Mouse (Mus musculus): ENCODE results near the gene Impdh1.
"Not testable (repeated sequence)": the region's sequence is repeated elsewhere in the genome, so short reads cannot be mapped to it uniquely, and the experiment has no call there.

Impdh1 gene

GRCm38 (mm10) chr6:29179843-29180242 is 36.3 kb downstream of the Impdh1 start:
- DNase-seq (ENCODE audit: low read depth, low spot score), result no peak

- no peak for DNase-seq (ENCODE audit: low read depth, low spot score)
Observed at GRCm38 (mm10) chr6:29178888-29179658, 37.1 kb downstream of the Impdh1 start, which contains the start of gene Prrt4. Prrt4 (minus strand) TSS chr6:29179584.

- DNase-seq (ENCODE audit: low read depth, low spot score), result no peak
Observed at GRCm38 (mm10) chr6:29177901-29178879, 38.0 kb downstream of the Impdh1 start.

GRCm38 (mm10) chr6:29175113-29175512 is 41.1 kb downstream of the Impdh1 start:
- DNase-seq (ENCODE audit: low read depth, low spot score), result no peak

GRCm38 (mm10) chr6:29174368-29174767 is 41.8 kb downstream of the Impdh1 start:
- no peak for DNase-seq (ENCODE audit: low read depth, low spot score)

- no peak for DNase-seq (ENCODE audit: low read depth, low spot score)
Observed at GRCm38 (mm10) chr6:29170952-29171388, 45.2 kb downstream of the Impdh1 start.

GRCm38 (mm10) chr6:29170063-29170921 is 45.9 kb downstream of the Impdh1 start:
- peak; percentile 58 for DNase-seq (ENCODE audit: low read depth, low spot score)

DNA sequence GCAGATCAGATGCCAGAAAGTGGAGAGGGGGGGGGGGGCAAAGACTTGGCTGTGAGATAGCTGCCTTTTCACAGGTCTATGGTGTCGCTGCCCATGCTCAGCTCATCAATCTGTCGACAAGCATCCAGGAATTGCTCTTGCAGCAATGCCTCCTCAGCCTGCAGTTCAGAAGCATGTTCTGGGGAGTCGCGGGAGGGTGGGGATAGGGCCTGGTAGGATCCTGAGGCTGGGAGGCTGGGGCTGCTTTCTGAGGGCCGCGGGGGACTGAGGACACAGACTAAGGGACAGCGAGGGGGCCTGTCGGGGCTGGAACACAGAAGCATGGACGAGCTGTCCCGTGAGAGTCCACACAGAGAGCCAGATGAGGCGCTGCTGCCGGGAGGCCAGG is 46.5 kb downstream of the Impdh1 start:
- DNase-seq (ENCODE audit: low read depth, low spot score), result no peak

DNA sequence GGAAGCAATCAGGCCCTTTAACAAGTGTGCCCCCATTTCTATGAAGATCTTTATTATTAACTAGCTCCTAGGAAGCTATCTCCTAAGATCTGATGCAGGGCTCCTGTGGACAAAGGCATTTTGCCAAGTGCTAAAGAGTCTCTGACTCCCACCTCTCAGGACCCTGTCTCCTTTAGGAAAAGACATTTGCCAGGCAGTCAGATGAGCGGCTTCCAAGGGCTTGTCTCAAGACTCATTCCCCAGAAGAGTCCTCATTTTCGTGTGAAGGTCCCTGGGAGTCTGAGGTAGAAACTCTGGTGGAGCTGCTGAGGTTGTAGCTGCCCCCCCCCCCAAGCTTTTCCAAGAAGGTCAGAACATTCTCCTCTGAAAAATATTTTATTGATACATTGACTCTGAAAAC is 47.3 kb downstream of the Impdh1 start:
- DNase-seq (ENCODE audit: low read depth, low spot score), result no peak

- no peak for DNase-seq (ENCODE audit: low read depth, low spot score)
Observed at GRCm38 (mm10) chr6:29166196-29166595, 50.0 kb downstream of the Impdh1 start.

DNA sequence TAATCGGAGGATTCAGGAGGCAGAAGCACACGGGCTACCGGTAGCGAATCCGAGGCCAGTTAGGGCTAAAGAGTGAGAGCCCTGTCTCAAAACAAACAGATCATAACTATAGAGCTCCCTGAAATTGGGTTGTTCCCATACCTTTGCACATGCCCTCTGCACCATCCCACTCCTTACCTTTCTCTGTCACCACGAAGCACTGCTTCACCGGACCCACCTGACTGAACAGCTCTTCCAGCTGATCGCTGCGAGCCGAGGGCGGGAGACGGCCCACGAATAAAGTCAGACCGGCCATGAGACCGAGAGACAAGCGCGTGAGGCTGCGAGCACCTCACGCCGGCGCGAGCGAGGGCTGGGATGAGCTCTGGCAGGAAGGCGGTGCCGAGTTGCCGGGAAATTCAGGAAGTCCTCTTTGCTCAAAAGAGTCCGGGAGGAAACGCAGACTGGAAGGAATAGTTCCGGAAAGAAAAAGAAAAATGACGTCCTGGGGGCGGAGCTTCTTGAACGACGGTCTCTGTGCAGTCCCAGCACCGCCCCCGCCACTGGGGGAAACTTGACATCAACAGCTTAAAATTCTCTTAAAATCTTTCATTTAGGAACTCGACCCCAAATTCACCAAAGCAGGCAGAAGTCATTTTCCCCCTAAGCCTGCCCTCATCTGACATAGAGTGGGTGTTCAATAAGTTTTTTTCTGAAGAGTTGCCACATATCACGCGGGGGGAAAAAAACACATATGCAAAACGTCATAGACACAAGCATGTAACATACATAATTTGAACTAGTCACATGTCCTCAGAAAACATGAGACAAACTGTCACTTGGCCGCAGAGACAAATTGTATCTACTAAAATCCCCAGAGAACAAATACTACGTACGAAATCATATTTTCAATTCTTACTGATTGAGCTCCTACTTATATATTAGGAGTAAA is 51.6 kb downstream of the Impdh1 start, which contains the start of gene Rbm28:
Rbm28 (minus strand) TSS at position 693 of the 931 bp plus-strand sequence.
- DNase-seq (ENCODE audit: low read depth, low spot score), result peak; percentile 85

GRCm38 (mm10) chr6:29161291-29161690 is 54.9 kb downstream of the Impdh1 start:
- DNase-seq (ENCODE audit: low read depth, low spot score), result not testable (repeated sequence)

GRCm38 (mm10) chr6:29160786-29161185 is 55.4 kb downstream of the Impdh1 start:
- no peak for DNase-seq (ENCODE audit: low read depth, low spot score)

GRCm38 (mm10) chr6:29156326-29156725 is 59.8 kb downstream of the Impdh1 start:
- no peak for DNase-seq (ENCODE audit: low read depth, low spot score)
